Mouse (Mus musculus): ENCODE results near the gene Flnc. TPM values are rescaled to one million over a fixed set of nuclear protein-coding genes. Genes with fewer than 3 reads are reported as not detected.

Gene Flnc
- polyA plus RNA-seq, 1 experiment from 2014 or later: 39.7 TPM

GRCm38 (mm10) chr6:29395910-29396713, 36.9 kb upstream of the Flnc start, which contains the start of gene Ccdc136:
Gene Ccdc136, plus strand, starts transcription at chr6:29396309.
- peak within 1 kb of the TSS; percentile 44; the same call in 1 of the 2 replicates for H3K27ac ChIP-seq (replicated peaks; ENCODE audit: low read depth, low read length)
- H3K4me3 ChIP-seq (ENCODE audit: low read depth, low read length): peak within 1 kb of the TSS; percentile 70
- H3K9ac ChIP-seq (ENCODE audit: low read depth, low read length): peak within 1 kb of the TSS; percentile 77
- H3K36me3 ChIP-seq (ENCODE audit: control insufficient read depth, insufficient read depth, low read length): no peaks in the 10 kb centered on the region; the same call in 1 of the 2 replicates
- peaks cover 16% of the 10 kb centered on the region for H3K27me3 ChIP-seq (replicated peaks; ENCODE audit: control insufficient read depth, insufficient read depth, low read length)
- peak within 1 kb of the TSS; percentile 90 for H3K4me2 ChIP-seq (ENCODE audit: low read depth, low read length)
- ATAC-seq (ENCODE audit: low read depth): peak; percentile 94
- peaks cover 11% of the 10 kb centered on the region for H3K4me1 ChIP-seq (ENCODE audit: control insufficient read depth, insufficient read depth, low read length)
- 1% methylated on average over 28 of the region's 49 CpGs for WGBS
- H3K9me3 ChIP-seq (ENCODE audit: control insufficient read depth, low read length): no peaks in the 10 kb centered on the region
- peak; percentile 75 for DNase-seq (ENCODE audit: low spot score)

- WGBS: 2% methylated on average over 19 of the region's 24 CpGs
- H3K4me2 ChIP-seq (ENCODE audit: low read depth, low read length): peak overlapping the region; percentile 90
- H3K9ac ChIP-seq (ENCODE audit: low read depth, low read length): peak overlapping the region; percentile 77
- peak overlapping the region; percentile 44; the same call in 1 of the 2 replicates for H3K27ac ChIP-seq (replicated peaks; ENCODE audit: low read depth, low read length)
- peaks cover 16% of the 10 kb centered on the region for H3K27me3 ChIP-seq (replicated peaks; ENCODE audit: control insufficient read depth, insufficient read depth, low read length)
- H3K4me3 ChIP-seq (ENCODE audit: low read depth, low read length): peak overlapping the region; percentile 70
- peak; percentile 59 for ATAC-seq (ENCODE audit: low read depth)
- DNase-seq (ENCODE audit: low spot score): no peak
- no peaks in the 10 kb centered on the region; the same call in 1 of the 2 replicates for H3K36me3 ChIP-seq (ENCODE audit: control insufficient read depth, insufficient read depth, low read length)
- no peaks in the 10 kb centered on the region for H3K9me3 ChIP-seq (ENCODE audit: control insufficient read depth, low read length)
- peaks cover 11% of the 10 kb centered on the region for H3K4me1 ChIP-seq (ENCODE audit: control insufficient read depth, insufficient read depth, low read length)
These were observed 36.1 kb upstream of the Flnc start for GRCm38 (mm10) chr6:29396714-29397540.

DNA sequence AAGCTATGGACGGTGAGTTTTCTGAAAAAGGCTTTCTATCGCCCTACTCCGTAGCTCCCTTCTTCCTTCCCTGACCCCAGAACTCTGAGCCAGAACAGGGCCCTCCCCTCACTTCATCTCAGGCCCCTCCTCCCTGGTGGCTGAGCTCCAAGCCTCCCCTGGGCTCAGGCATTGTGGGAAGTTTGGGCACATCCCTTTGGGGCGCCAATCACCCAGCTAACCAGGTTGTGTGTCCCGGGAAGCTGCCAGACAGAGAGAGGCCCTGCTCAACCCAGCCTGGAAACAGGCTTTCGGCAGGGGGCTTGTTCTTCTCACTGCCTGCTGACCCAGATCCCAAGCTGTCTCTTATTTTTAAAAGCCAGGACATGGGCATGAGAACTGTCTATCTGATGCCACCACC, 35.5 kb upstream of the Flnc start:
- WGBS: 9% methylated on average over 6 of the region's 6 CpGs
- ATAC-seq (ENCODE audit: low read depth): peak; percentile 67
- Histone ChIP-seq H3K4me3 (ENCODE audit: low read depth, low read length) (peak overlapping the region; percentile 70), H3K27ac (replicated peaks; ENCODE audit: low read depth, low read length) (0 out of 2 replicates have a peak overlapping the region, but pooled peaks have one; percentile 44), H3K4me1 (ENCODE audit: control insufficient read depth, insufficient read depth, low read length) (peaks cover 16% of the 10 kb centered on the region), H3K9ac (ENCODE audit: low read depth, low read length) (peak overlapping the region; percentile 77), H3K36me3 (ENCODE audit: control insufficient read depth, insufficient read depth, low read length) (no peaks in the 10 kb centered on the region; the same call in 1 of the 2 replicates), H3K27me3 (replicated peaks; ENCODE audit: control insufficient read depth, insufficient read depth, low read length) (peaks cover 16% of the 10 kb centered on the region), H3K9me3 (ENCODE audit: control insufficient read depth, low read length) (no peaks in the 10 kb centered on the region), H3K4me2 (ENCODE audit: low read depth, low read length) (peak overlapping the region; percentile 90)
- DNase-seq (ENCODE audit: low spot score): peak; percentile 67

DNA sequence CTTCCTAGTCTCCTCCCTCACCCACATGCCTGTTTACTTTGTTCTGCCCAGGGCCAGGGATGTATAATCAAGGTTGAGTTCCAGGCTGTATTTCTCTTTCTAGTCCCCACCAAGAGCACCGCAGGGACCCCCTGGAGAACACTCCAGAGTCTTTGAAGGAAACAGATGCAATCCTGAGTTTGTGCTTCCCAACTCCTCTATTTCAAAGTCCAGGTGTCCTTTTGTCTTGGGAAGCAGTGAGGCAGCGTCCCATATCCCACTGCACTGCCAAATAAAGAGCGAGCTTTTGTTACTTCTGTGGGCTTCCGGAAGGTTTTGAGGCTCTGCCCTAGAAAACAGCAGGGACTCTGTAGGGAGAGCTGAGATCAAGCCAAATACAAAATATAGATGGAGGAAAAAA, 33.2 kb upstream of the Flnc start:
- Histone ChIP-seq H3K27ac (replicated peaks; ENCODE audit: low read depth, low read length) (no peak overlapping the region), H3K9ac (ENCODE audit: low read depth, low read length) (no peak overlapping the region), H3K36me3 (ENCODE audit: control insufficient read depth, insufficient read depth, low read length) (no peaks in the 10 kb centered on the region; the same call in 1 of the 2 replicates), H3K9me3 (ENCODE audit: control insufficient read depth, low read length) (no peaks in the 10 kb centered on the region), H3K4me1 (ENCODE audit: control insufficient read depth, insufficient read depth, low read length) (peaks cover 19% of the 10 kb centered on the region), H3K4me2 (ENCODE audit: low read depth, low read length) (no peak overlapping the region), H3K27me3 (replicated peaks; ENCODE audit: control insufficient read depth, insufficient read depth, low read length) (peaks cover 9% of the 10 kb centered on the region), H3K4me3 (ENCODE audit: low read depth, low read length) (no peak overlapping the region)
- DNase-seq (ENCODE audit: low spot score) (no peak), ATAC-seq (ENCODE audit: low read depth) (no peak)
- 90% methylated on average over 4 of the region's 4 CpGs for WGBS

DNA sequence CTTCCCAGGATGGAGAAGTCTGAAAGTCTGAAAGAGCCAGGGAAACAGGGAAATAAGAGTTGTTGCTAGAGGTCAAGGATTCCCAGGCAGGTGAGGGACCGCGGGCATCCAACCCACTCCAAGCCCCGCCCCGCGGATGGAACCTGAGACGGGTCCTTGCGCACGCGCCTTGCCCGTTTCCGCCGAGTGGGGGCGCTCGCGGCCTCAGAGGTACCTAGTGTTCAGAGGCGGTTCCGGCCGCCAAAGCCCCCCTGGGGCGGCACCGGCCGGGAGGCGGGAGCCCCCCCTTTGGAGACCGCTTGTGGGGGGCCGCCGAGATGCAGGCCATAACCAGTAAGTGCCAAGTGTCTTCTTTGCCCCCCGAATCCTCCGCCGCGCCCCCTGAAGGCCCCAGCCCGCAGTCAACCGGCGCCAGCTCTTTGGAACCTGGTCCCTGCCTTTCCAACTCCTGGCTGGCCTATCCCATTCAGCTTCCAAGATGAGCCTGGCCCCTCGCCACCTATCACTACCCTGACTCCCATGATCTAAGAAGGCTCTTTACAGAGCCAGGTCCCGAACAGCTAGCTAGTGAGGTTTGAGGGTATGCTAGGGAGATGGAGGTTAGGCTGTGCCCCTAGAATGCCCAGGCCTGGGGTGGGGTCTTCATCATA, 30.2 kb upstream of the Flnc start:
- Histone ChIP-seq H3K27ac (replicated peaks; ENCODE audit: low read depth, low read length) (no peak overlapping the region), H3K27me3 (replicated peaks; ENCODE audit: control insufficient read depth, insufficient read depth, low read length) (no peaks in the 10 kb centered on the region), H3K4me3 (ENCODE audit: low read depth, low read length) (peak overlapping the region; percentile 15; the same call in 1 of the 2 replicates), H3K36me3 (ENCODE audit: control insufficient read depth, insufficient read depth, low read length) (peaks cover 8% of the 10 kb centered on the region), H3K9me3 (ENCODE audit: control insufficient read depth, low read length) (no peaks in the 10 kb centered on the region), H3K4me2 (ENCODE audit: low read depth, low read length) (peak overlapping the region; percentile 42), H3K4me1 (ENCODE audit: control insufficient read depth, insufficient read depth, low read length) (peaks cover 8% of the 10 kb centered on the region), H3K9ac (ENCODE audit: low read depth, low read length) (no peak overlapping the region)
- WGBS: 8% methylated on average over 32 of the region's 34 CpGs
- DNase-seq (ENCODE audit: low spot score) (no peak), ATAC-seq (ENCODE audit: low read depth) (no peak)

DNA sequence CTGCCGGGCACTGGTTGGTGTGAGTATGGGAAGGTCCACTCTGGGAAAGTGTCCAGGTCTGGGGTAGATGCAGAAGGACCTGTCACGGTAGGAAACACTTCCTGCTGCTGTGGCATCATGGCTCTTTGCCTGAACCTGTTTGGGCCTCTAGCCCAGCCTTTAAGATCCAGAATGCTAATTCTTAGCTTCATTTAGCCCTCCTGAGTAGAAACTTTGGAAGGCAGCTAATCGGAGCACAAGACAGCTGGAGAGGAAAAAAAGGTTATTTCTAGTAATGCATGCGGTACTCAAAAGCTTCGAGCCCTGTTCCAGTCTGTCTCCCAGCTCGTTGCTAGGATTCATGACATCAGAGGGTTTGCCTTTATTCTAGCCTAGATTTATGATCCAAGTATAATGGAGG, 26.6 kb upstream of the Flnc start:
- Histone ChIP-seq H3K27me3 (replicated peaks; ENCODE audit: control insufficient read depth, insufficient read depth, low read length) (no peaks in the 10 kb centered on the region), H3K36me3 (ENCODE audit: control insufficient read depth, insufficient read depth, low read length) (peaks cover 36% of the 10 kb centered on the region), H3K4me2 (ENCODE audit: low read depth, low read length) (no peak overlapping the region), H3K4me3 (ENCODE audit: low read depth, low read length) (no peak overlapping the region), H3K9me3 (ENCODE audit: control insufficient read depth, low read length) (no peaks in the 10 kb centered on the region), H3K27ac (replicated peaks; ENCODE audit: low read depth, low read length) (no peak overlapping the region), H3K4me1 (ENCODE audit: control insufficient read depth, insufficient read depth, low read length) (peaks cover 8% of the 10 kb centered on the region), H3K9ac (ENCODE audit: low read depth, low read length) (no peak overlapping the region)
- DNase-seq (ENCODE audit: low spot score) (no peak), ATAC-seq (ENCODE audit: low read depth) (no peak)
- 83% methylated on average over 6 of the region's 6 CpGs for WGBS

DNA sequence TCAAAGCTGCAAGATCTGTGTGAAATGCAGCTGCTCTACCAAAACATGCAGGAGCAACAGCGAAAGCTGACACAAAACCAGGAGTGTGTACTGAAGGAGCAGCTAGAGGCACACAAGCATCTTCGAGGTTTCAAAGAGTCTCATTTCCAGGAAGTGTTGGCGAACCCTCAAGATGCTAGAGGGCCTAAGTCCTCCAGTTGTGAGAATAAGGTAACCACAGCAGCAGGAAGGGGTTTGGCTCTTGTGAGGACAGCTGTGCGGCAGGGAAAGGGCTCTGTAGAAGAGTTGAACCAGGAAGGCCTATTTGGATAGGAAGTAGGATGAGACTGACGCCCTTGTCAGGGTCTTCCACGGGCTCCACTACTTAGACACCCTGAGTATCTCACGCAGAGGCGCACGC, 17.6 kb upstream of the Flnc start:
- 85% methylated on average over 9 of the region's 9 CpGs for WGBS
- DNase-seq (ENCODE audit: low spot score): no peak
- no peak for ATAC-seq (ENCODE audit: low read depth)
- no peak overlapping the region for H3K9ac ChIP-seq (ENCODE audit: low read depth, low read length)
- peaks cover 35% of the 10 kb centered on the region for H3K36me3 ChIP-seq (ENCODE audit: control insufficient read depth, insufficient read depth, low read length)
- no peak overlapping the region for H3K4me3 ChIP-seq (ENCODE audit: low read depth, low read length)
- H3K4me2 ChIP-seq (ENCODE audit: low read depth, low read length): no peak overlapping the region
- H3K27ac ChIP-seq (replicated peaks; ENCODE audit: low read depth, low read length): no peak overlapping the region
- H3K9me3 ChIP-seq (ENCODE audit: control insufficient read depth, low read length): no peaks in the 10 kb centered on the region
- H3K4me1 ChIP-seq (ENCODE audit: control insufficient read depth, insufficient read depth, low read length): no peaks in the 10 kb centered on the region
- H3K27me3 ChIP-seq (replicated peaks; ENCODE audit: control insufficient read depth, insufficient read depth, low read length): no peaks in the 10 kb centered on the region

DNA sequence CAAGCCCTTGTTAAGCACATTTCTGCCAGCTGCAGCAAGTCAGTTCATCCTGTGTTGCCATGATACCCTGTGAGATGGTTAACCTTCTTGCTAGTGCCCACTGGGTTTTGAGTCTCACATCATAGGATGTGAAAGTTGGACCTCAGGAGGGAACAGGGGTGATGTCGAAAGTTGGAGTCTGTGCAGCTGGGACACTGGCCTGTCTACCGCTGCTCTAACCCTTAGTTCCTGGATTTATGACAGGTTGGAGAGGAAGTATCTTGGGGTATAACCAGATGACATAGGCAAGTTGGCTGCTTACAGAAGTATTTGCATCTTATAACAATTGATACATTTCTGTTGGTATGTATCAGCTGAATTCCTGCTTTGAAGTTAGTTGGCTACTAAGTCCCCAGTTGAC, 12.5 kb upstream of the Flnc start:
- Histone ChIP-seq H3K36me3 (ENCODE audit: control insufficient read depth, insufficient read depth, low read length) (peaks cover 12% of the 10 kb centered on the region; the same call in 1 of the 2 replicates), H3K4me2 (ENCODE audit: low read depth, low read length) (no peak overlapping the region), H3K27me3 (replicated peaks; ENCODE audit: control insufficient read depth, insufficient read depth, low read length) (no peaks in the 10 kb centered on the region), H3K27ac (replicated peaks; ENCODE audit: low read depth, low read length) (no peak overlapping the region), H3K9me3 (ENCODE audit: control insufficient read depth, low read length) (no peaks in the 10 kb centered on the region), H3K4me1 (ENCODE audit: control insufficient read depth, insufficient read depth, low read length) (no peaks in the 10 kb centered on the region), H3K9ac (ENCODE audit: low read depth, low read length) (no peak overlapping the region), H3K4me3 (ENCODE audit: low read depth, low read length) (no peak overlapping the region)
- DNase-seq (ENCODE audit: low spot score): no peak
- 92% methylated on average over 2 of the region's 2 CpGs for WGBS
- no peak for ATAC-seq (ENCODE audit: low read depth)
